Mouse (Mus musculus) cerebellum, adult 11-12 months (tissue): ENCODE measurements around the gene Rilp.

ENCODE experiments used
- DNase-seq: peaks from one replicate; pipeline ENCODE4 v3.0.0; 2022

Gene Rilp

DNA sequence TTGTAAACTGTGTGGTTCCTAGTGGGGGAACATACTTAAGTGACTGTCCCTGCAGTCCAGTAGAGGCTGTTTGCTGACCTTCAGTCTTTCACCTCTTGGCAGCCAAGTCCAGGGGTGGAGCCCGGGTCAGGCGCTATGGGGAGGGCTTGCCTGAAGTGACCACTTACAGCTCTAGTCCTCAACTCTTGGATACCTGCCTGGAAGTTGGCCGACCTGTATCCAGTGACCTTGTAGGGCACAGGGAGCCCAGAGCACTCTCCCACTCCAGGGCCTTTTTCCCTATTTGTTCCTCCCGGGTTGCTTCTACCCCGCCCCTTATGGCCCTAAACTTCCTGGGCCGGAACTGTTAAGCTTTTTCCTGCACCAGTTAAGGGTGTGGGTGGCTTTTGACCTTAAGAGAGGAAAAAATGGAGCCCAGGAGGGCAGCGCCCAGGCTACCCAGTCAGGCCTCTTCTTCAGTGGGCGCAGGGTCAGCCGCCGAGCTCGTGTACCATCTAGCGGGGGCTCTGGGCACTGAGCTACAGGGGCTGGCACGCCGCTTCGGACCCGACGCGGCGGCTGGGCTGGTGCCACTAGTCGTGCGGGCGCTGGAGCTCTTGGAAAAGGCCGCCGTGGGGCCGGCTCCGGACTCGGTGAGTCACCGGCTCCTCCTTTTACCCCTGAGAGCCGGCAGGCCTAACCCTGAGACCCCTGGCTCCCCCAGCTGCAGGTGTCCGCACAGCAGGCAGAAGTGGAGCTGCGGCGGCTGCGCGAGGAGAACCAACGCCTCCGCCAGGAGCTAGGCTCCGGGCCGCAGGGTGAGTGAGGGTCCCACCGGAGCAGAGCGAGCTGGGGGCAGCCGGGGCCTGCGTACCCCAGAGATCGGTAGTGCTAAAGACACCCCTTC is at the start of gene Rilp:
Gene Rilp, plus strand, starts transcription at position 354 of the 886 bp plus-strand sequence.
- DNase-seq: peak; percentile 62

DNA sequence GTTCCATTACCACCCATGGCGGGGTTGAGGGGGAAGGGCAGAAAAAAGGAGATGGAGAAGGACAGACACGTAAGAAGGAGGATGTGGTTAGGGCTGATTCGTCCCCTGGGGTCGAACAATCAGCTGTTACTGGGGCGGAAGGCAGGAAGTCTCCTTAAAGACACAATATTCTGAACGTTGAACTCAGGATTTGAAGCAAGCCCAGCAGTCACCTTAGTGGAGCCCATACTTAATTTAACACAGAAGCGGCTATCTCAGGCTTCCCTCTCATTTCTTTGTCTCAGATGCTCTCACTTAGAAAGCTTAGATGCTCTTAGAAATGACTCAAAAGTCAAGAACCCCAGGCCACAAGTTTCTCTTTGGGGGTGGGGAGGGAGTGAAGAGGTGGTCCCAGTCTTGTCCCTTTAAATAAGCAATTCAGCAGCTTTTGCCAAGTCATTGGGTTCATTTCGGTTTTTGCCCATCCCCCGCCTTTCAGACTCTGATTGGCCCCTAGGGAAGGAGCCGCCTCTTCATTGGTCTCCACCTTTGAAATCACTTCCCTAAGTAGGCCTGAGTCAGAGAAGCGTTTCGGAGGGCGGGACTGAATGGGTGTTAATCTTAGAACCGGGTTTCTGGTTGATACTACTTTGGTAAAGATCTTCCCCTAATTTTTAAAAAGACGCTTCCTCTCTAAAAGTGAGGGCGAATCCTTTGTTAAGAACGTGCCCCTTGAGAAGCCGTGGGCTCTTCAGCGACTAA is 49.6 kb upstream of the Rilp start:
- peak; percentile 93 for DNase-seq

DNA sequence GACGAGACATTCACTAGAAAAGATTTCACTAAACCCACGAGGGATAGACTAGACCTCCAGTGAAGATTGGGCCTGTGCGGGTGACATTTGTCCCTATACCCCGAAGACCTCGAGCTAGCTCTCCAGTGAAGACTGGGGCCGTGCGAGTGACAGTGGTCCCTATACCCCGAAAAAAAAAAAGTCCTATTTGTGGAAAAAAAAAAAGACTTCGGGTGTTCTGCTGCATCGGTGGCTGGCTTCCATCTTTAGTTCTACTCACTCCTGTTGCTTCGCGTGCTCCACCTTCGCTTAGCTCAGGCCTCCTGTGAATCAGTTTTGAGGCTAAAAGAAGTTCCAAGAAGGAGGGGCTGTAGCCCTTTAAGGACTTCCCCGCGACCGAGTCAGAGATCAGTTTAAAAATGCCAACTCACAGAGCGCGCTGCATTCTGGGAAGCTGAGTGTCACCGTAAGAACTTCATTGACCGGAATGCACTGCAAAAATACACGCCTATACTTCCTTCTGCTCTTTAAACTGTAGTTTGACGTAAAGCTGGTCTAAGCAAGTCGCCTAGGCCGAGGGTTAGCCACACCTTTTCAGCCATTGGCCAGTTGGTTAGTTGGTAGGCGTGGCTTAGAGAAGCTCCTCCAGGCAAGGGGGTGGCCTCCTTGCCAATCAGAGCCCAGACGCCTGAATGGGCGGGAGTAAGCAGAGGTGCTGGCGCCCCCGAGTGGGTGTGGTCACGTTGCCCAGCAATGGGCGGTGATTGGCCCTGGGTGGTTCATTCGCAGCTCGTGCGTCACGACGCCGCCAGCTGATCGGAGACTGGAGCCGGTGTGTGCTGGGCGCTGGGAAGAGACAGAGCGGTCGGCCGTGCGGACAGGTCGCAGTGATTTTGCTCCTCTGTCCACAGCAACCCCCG is 48.8 kb upstream of the Rilp start, which contains the start of gene Tlcd2:
Gene Tlcd2, plus strand, starts transcription at position 872 of the 899 bp plus-strand sequence.
- peak; percentile 100 for DNase-seq

DNA sequence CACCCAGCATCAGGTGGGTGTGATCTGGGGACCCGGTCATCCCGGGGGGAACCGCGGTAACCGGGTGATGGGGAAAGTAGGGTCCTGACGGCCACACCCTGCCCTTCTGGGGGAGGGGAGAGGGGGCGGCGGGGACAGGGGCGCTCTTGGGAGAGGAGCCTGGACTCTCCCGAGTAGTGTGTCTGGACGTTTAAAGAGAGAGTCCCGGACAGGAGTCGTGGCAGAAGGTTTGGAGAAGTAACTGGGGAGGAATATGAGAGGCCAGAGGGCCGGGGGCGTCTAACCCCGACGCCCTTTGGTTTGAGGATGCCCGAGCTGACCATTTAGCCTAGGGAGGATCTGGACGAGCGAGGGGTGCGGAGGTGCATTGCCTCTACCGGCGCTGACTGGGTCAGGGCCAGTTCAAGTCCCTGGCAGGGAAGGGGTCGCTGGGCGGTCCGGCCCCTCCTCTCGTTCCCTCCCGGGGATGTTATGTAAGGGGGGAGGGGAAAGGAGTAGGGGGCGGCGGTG is 48.1 kb upstream of the Rilp start:
- no peak for DNase-seq

DNA sequence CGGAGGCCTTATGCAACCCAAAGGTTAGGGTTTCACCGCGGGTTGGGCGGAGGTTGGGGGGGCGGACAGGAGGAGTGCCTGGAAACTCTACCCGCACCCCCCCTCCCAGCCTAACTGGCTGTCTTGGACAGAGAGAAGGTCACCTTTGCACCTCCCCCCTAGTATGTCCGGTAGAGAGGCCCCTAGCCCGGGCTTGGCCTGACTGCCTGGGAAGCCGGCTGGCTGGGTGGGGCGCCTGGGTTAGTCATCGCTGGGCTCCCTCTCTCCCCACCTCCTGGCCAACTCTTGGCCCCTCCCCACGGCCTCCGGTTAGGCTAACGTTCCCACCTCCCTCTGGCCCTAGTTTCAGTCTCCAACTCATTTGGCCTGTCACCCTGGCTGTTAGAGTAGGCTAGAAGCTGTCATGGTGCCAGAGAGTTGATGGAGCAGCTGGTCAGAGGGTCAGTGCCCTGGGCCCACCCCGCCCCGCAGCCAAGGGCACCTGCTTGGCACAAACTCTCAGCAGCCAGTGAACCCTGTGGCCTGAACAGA is 47.6 kb upstream of the Rilp start:
- DNase-seq: peak; percentile 83

DNA sequence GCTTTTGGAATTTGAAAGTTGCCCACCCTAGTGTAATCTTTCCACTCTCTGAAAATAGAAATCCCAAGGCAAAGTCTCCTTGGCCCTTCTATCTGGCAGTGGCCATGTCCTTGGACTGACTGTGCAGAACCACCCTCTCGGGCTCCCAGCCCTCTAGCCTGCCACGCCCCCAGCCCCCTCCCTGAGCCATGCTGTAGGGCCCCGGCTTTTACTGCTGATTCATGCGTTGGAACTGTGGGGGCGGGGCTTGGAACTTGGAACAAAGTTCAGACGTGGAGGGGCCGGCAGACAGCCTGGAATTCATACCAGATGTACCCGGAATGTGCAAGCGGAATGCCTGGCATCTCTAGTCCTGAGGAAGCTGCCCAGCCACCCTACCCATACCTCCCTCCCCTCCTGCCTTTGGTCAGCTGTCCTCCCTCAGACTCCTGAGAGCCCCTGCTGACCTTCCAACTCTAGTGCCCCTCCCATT is 47.0 kb upstream of the Rilp start:
- DNase-seq: peak; percentile 76

DNA sequence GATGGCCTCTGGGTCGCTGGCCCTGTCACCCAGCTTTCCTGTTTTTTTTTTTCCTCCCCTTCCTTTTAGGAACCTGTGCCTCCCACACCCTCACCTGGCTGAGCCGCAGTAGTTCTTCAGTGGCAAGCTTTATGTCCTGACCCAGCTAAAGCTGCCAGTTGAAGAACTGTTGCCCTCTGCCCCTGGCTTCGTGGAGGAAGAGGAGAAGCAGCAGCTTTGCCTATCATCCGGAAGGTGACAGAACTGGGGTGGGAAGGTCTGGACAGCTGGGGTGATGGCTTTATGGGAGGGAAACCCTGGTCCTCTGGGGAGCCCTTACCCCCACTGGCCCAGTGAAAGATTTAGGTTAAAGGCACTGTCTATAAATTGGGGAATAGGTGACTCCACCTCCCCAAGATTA is 46.3 kb upstream of the Rilp start:
- DNase-seq: no peak

DNA sequence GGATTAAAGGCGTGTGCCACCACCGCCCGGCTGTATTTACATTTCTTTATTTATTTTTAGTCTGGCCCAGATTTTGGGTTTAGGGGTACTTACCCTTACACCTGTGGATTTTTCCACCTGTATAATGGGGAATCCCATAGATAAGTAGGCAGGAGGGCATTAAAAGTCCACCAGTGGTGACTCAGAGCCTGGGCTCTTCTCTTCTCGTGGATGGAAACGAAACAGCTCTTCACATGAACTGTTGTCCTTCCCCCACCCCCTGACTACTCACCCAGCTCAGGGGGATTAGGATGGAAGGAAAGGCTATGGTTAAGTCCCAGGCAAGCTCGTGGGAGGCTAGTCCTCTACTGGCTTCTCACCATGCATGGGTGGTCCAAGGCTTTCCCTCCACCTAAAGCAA is 45.5 kb upstream of the Rilp start:
- DNase-seq: no peak

DNA sequence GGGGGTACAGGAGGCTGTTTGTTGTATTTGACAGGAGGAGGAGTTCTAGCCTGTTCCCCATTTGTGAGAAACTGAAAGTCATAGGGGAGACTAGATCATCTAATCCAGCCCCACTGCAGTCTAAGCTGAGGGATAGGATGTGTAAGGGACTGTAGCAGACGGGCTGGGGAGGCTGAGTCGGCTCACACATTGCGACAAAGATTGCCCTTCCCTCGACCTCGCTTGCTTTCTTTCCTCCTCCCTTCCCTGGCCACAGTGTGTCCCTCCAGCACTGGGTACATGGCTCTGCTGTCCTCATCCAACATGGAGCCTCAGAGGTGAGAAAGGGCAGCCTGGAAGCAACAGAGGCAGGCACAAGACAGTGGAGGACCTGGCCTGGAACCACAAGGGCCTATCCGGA is 44.8 kb upstream of the Rilp start:
- no peak for DNase-seq

DNA sequence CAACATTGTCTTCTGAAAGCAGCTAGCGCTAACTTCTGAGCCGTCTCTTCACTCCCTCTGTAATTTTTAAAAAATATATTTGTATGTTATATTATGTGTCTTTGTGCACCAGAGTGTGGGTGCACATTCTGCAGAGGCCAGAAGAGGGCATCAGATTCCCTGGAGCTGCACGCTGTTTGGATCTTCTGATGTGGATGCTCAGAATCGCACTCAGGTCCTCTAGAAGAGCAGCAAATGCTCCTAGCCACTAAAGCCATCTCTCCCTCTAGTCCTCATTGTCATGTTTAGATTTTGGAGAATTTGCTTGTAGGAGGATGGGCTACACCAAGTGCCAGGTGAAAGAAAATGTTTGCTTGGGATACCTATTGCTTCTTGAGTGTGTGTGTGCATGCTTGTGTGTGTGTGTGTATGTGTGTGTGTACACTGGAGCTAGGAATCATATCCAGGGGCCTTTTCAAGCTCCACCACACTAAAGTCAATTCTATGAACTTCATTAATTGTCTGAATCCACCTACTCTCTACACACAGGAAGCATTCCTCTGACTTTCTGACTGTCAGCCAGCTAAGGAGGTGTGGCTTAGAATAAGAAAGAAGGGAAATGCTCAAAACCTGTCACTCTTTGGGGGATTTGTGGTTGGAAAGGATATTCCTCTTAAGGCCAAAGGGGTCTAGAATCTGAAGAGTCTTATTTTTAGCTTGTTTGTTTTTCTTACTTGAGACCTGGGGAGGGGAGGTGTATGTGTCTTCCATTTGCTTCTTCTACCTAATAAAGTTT is 43.0 kb upstream of the Rilp start:
- no peak for DNase-seq

DNA sequence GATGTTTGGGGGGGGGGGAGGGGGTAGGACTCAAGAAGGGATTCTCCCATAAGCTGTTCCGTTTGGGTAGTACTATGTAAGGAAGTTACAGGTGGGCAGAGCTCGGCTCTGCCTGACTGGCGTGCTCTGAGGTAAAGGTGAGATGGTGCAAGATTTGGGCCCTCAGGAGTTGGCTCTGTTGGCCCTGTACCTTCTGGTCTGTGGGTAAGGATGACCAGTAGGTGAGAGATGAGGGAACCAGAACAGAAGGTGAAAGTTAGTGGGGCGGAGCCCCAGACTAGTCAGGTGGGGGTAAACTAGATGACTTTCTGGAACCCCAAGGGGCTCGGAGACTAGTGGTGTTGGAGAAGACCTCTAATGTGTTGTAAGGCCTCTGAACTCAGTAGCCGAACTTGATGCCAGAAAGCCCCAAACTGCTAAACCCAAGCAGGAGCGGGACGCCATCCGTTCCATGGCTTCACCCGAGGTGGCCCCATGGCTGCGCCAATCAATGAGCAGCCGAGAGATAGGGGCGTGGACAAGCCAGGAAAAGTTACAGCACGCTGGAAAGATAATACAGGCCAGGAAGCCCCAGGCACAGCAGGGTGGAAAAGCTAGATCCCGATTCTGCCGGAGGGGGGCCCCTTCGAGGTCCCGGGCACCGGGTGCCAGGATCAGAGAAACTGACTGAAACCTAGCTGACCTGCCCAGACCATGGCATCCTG is 42.2 kb upstream of the Rilp start:
- DNase-seq: no peak

DNA sequence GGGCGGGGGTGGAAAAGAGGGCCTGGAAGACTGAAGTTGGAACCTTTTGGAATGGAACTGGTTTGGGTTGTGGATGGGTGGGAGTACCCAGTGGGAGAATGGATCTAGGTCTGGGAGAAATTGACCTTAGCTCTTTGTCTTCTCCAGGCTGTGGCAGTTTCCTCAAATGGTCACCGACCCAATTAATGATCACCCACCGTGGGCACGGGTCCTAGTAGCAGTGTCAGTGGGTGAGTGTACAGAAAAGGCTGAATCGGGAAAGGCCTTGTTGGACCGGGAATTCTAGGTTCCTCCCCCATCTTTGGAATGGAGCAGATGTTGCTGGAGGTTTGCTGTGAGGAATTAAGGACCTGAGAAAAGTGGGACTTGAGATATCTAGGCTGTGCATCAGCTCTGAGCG is 41.5 kb upstream of the Rilp start:
- DNase-seq: no peak

DNA sequence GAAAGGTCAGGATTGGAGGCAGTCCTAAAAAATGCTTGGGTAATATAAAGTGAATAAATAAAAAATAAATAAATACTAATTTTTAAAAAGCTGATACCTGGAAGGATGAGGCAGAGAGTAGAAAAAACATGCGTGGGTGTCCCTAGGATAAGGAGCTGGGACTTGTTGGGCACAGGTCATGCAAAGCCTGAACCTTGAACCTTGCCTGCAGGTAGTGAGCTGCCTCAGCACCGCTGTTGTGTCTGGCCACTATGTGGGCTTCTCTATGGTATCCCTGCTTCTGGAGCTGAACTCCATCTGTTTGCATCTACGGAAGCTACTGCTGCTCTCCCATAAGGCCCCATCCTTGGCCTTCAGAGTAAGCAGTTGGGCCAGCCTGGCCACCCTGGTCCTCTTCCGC is 40.6 kb upstream of the Rilp start:
- DNase-seq: no peak

DNA sequence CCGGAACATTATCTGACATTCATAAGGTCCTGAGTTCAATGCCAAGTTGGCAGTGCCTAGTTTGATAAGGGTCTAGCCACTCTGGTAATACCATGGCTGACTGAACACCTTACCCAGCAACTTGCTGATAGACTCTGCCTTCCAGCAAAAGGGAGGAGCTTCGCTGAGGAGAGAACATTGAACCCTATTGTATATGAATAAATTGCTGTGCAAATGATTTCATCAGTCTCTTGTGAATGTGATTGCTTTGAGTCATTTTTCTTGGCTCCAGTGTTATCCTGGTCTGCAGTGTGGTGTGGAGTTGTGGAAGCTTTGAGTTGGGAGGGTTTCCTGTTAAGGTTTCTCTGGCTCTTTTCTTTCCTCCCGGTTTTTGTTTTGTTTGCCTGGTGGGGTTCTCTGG is 39.2 kb upstream of the Rilp start:
- DNase-seq: no peak

DNA sequence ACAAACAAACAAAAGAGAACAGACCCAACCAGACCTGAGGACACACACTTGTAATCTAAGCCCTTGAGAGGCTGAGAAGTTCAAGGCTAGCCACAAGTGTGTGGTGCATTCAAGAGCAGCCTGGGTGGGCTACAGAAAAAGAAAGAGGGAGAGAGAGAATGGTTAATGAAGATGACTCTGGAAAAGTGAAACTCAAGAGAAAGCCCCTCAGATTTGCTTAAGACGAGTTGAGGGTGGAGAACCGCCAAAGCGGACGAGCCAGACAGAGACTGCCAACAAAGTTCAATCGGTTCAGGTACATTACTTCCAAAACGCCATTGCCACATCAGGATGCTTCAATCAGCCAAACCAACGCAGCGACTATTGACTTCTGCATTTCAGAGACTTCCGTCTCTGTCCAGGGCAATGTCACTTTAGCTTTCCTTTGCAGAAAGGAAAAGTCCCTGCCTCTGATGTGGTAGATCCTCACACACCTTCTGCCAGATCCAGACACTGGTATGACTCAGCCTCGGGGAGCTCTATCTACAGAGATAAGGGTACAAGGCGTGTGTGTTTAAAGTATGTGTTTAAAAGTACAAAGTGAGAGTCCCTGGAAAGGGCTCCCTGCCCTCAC is 37.3 kb upstream of the Rilp start:
- no peak for DNase-seq

DNA sequence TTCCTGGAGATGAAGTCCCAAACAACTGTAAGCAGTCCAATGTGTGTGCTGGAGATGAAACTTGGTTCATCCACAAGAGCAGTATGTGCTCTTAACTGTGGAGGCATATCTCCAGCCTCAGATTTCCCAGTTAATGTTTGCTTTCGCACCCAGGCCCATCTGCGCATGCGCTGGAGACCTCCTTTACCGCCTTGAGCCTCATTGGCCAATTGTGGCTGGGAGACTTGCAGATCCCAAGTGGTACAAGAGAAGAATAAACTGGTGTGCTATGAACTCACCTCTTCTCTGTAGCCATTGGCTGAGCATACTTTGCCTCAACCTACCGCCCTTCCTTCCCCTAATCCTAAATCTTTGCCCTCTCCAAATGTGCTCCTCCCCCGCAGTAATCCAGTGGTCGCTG is 36.5 kb upstream of the Rilp start:
- no peak for DNase-seq

DNA sequence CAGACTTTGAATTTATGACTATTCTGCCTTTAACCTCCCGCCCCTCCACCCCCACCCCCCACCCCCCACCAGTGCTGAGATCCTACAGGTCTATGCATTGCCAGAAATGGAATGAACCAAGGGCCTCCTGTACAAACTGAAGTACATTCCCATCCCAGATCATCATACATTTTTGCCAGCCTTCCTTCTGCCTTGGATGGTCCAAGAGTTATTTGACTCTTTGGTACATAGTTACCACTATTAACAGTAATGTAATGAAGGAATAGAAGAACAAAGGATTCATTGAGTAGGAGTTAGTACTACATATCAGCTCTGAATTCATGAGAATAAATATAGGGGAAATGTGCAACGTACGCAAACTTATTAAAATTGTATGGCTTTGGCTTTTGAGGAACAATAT is 23.7 kb upstream of the Rilp start:
- no peak for DNase-seq

DNA sequence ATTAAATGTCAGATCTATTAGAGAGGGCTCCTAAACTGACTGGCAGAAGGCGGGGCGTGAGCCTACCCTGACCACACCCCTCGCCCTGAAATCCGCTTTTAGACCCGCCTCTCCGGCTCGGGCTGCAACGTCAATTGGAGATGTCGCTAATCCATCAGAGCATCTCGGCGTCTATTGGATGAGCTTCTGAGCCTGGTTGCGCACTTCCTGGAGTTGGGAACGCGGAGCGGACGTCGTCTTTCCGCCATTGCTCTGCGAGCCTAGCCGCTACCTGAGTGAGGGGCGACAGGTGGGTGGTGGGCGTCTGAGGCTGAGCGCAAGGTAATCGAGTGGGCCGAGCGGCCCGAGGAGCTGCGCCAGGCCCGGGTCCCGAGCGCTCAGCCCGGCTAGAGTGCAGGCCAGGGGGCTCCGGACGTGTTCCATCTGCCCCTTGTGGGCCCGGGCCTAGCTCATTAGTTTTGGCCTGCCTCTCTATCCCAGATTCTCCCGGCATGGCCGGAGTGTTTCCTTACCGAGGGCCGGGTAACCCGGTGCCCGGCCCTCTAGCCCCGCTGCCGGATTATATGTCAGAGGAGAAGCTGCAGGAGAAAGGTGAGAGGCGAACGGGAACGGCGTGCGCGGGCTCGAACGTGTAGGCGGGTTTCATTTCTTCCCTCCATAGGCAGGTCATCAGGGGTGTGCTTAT is 23.2 kb upstream of the Rilp start, which contains the start of gene Prpf8:
Gene Prpf8, plus strand, starts transcription at position 216 of the 685 bp plus-strand sequence.
- DNase-seq: peak; percentile 97

DNA sequence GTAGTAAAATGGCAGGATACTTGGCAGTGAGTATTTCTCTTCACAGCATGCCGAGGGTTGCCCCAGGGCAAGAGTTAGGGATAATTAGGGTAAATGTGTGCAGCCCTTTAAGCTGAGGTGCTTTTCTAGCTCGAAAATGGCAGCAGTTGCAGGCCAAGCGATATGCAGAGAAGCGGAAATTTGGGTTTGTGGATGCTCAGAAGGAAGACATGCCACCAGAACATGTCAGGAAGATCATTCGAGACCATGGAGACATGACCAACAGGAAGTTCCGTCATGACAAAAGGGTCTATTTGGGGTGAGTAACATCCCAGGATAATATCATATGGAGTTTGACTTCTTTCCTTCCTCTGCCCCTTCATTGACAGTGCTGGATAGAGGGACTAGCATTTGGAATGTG is 22.4 kb upstream of the Rilp start:
- no peak for DNase-seq
